Mouse (Mus musculus) adrenal gland, postnatal 14 days (tissue): Measurements from ENCODE around the gene Mapk12. TPM values are rescaled to one million over a fixed set of nuclear protein-coding genes. Genes with fewer than 3 reads are reported as not detected.

Source experiments
- DNase-seq: peaks from one replicate; pipeline ENCODE4 v3.0.0; 2021; ENCODE audit warnings: mixed read lengths
- long read RNA-seq, 2 experiments: library from polyadenylated mRNA; stranded (forward); transcript quantifications; one replicate each; pipeline ENCODE4 v2.0.0; 2021
- total RNA-seq: library from RNA; stranded (reverse); gene quantifications from 2 replicates; pipeline ENCODE4 v1.2.3, GENCODE M21; 2021

The Mapk12 gene
- total RNA-seq = 8.6 and 9.6 TPM in 2 replicates
- long read RNA-seq, experiment 1, partial matches to known transcripts = 0 of 8 reads
- long read RNA-seq, experiment 1, other reads (novel, unspliced or antisense) = 2 of 8 reads
- long read RNA-seq, experiment 2, partial matches to known transcripts = 0 of 4 reads
- long read RNA-seq, experiment 2, other reads (novel, unspliced or antisense) = 3 of 4 reads

DNA sequence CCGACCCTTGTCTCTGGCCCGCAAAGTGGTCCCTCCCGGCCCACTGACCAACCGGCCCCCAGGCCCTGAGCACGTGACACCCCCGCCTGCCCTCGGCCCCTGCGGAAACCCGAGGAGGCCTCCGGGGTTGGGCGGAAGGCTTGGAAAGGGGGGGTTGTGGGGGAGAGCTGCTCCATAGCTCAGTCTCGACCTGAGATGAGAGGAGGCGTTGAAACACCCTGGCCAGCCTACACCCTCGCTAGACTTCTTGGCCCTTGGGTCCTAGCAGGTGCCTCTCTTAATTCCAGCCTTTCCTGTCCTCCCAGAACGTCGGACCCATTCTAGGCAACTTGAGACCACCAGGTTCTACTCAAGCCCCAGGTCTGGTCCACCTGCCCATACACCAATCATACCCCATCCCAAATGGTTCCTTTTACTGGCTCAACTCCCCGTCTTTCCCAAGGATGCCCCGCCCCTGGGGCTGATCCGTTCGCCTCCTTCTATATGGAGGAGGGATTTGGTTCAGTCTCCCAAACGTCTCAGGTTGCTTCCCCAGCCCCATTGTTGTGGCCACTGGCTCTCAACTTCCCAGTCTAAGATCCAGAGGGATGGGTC, at the start of gene Mapk12:
Mapk12 (minus strand) TSS at position 45 of the 594 bp plus-strand sequence.
- DNase-seq = peak; percentile 72

DNA sequence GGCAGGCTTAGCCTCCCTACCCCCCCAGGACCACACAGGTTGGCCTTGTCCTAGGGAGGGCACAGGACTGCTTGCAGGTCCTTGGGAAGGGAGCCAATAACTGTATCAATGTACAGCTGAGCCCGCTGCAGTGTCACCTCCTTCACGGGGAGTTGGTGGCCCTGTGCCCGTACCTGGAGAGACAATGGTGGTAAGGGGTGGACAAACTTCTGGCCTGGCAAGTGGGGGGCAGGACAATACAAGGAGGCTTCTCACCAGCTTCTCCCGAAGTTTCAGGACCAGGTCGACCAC, 44.4 kb upstream of the Mapk12 start:
- peak; percentile 59 for DNase-seq

GRCm38 (mm10) chr15:89184141-89184936, 43.8 kb upstream of the Mapk12 start:
- DNase-seq = no peak

DNA sequence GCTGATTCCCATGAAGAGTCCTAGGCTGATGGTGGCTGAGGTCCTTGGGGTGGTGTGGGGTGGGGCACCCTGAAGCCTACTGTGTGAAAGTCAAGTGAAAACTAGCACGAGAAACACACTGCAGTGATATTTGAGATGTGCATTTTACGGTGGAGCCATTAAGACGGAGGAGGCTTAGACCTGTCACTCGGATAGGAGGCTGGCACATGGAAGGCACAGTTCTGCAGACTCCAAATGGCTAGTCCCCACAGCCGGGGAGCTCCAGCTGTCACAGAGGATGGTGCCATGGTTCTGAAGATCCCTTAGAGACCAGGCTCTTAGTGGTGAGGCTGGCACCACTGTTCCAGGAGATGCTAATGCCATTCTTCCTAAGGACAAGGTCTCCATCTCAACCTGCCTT, 42.3 kb upstream of the Mapk12 start:
- DNase-seq = no peak

DNA sequence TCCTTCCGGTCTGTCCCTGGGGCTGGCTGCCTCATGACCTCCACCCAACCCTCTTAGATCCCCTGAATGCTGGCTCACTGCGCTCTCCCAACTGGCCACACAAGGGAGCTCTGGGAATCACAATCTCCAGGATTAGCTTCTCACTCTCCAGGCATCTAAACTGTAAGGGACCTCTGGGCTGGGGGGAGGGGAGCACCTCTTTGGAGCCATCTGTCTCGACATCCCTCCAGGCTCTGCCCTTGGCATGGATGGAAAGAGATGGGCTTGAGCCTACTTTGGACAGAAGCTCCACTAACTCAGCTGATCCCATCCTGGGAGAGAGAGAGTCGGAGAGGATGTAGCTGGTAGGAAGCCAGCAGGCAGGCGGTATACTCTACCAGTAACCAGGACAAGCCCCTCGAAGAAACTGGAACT, 41.8 kb upstream of the Mapk12 start:
- peak; percentile 64 for DNase-seq

DNA sequence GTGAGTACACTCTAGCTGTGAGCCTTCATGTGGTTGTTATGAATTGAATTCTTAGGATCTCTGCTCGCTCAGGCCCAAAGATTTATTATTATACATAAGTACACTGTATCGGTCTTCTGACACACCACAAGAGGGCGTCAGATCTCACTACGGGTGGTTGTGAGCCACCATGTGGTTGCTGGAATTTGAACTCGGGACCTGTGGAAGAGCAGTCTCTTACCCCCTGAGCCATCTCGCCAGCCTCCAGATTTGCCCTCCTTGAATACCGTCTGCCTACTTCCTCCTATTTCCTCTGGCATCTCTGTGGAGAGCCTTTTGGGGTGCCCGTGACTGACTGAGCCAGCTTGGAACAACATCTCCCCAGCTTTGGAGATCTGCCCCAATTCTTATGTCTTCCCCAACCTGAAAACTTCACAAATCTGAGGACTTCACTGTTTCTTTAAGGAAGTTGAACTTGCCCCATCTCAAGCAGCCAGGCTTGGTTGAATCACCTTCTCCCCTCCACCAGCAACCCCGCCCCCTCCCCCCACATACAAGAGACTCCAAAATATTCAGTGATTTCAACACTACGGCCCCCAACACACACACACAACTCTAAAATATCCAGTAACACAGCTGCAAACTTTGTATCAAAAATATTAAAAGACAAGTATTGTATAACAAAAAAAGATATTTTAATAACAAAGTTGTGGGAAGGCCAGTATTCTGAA, 41.2 kb upstream of the Mapk12 start:
- DNase-seq = no peak

GRCm38 (mm10) chr15:89180571-89181229, 40.2 kb upstream of the Mapk12 start, which contains the start of gene Plxnb2:
Plxnb2 (minus strand) TSS chr15:89180788.
- peak; percentile 90 for DNase-seq

- DNase-seq = peak; percentile 63
Observed at GRCm38 (mm10) chr15:89180081-89180541, 39.6 kb upstream of the Mapk12 start.

DNA sequence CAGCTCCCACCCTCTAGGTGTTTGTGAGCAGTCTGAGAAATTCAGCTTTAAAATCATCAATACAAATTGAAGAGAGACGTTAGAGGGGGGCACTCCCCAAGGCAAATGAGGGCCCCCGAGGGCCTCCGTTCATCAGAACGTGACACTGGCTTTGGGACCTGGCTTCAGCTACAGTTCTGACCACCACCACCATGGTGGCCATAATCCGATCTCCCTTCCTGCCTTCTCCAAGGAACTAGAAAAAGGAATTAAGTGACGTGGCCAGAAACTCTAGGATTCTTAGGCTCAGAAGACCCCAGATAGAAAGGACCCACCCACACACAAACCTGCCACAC, 39.1 kb upstream of the Mapk12 start:
- no peak for DNase-seq

DNA sequence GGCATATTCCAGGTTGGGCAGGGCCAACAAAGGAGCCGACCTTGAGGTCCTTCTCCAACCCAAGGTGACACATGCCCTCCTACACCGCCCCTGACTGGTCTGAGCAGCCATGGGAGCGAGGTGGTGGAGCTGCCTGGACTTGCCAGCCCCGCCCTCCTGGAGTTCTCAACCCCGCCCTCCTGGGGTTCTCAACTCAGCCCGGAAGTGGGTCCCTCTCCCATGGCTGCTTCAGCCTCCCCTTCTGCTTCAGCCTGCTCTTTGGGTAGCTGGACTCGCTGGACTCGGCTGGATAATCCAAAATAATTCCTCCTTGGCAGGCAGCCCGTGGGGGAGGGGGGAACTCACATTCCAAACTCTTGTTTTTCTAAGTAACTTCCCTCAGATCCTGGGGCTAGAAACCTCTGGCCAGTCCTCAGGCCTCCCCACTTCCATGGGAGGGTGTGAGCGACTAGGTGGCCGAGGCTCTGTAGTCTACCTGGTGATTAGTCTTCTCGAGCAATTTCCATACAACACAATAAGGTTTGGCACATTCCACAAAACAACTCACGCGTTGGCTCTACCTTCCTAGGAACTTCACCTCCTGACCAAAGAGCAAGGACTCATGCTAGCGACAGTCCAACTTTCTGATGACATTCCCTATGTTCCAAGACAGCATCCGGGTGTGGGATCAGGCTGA, 38.6 kb upstream of the Mapk12 start:
- peak; percentile 92 for DNase-seq

DNA sequence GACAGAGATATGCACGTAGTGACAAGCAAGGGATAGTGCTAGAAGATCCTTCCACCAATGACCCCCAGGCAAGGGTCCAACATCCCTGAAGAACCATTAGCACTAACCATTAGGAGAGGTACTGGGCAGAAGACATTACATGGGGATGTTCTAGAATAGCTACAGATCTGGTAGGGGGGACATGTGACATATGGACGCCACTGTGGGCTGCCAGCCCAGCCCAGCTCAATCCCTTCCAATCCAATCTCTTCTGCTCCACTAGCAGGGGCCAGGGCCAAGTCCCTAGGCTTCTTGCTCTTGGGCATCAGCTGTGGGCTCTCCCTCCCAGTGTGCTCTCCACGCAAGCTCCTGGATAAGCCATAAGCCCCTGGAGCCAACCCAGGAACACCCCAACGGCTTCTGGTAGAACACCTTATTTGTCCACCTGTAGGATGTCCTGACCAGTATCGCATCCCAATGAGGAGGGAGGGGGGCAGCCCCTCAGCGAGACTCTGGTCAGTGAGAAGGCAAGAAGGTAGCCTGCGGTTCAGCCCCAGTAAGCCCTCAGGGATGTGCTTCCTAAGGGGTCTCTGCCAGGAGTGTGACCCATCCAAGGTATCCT, 37.9 kb upstream of the Mapk12 start:
- peak; percentile 16 for DNase-seq

DNA sequence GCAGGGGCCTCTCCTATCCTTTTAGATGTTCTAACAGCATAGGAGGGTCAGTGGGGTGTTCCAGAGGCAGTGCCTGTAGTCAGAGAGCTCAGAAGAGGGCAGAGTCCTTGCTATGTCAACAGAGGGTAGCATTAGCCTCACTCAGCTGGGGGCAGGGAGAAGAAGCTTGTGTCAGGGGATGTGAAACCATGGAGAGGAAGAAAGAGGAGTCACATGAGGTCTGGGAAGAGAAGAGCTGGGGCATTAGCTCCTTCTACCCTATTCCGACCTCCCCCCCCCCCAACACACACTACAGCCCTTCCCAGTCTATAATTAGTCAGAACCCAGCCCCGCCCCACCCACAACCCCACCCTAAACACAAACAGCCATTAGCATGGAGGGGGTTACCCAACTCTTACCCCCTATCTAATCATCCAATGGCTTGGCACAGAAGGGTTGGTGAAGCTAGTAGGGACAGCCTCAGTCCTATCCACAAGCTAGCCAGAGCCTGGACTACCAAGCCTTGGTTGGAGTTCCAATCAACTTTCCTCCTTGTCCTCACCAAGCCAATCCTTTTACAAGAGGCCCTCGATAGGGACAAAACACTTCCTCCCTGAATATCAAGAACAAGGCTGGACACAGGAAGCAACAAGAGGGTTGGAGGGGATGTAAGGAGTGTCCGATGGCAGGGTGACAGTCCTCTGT, 37.2 kb upstream of the Mapk12 start:
- DNase-seq = no peak

- DNase-seq = peak; percentile 94
Observed at GRCm38 (mm10) chr15:89177121-89177520, 36.6 kb upstream of the Mapk12 start.

DNA sequence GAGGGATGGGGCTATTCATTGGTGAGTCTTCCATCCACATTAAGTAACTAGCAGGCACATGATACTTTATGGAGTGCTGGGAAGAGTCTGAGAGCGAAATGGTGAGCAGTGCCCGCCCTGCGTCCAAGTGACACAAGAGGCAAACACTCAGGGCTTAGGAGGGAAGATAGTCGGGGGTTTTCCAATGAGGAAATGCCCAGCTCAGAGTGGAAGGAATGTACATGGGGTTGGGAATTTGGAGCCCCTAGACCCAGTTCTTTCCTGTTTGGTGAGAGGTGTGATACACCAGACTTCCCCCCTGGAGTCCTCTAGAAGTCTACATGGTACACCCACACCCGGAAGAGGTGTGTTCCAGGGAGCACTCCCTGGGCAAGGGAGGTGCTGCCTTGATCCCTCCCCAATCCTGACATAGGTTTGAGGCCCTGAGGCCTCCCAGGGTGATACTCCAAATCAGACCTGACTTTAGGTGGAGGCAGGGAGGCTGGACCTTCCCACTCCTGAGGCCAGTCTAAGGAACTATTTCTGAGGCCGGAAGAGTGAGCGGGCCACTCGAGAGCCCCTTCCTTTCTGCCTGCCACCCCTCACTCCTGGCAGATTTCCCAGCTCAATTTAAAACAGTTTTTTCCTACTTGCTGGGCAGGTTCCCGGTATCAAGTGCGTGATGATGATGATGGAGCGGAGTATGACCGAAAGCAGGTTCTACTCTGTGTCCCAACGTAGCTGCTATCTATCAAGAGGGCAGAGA, 35.1 kb upstream of the Mapk12 start:
- DNase-seq = no peak

DNA sequence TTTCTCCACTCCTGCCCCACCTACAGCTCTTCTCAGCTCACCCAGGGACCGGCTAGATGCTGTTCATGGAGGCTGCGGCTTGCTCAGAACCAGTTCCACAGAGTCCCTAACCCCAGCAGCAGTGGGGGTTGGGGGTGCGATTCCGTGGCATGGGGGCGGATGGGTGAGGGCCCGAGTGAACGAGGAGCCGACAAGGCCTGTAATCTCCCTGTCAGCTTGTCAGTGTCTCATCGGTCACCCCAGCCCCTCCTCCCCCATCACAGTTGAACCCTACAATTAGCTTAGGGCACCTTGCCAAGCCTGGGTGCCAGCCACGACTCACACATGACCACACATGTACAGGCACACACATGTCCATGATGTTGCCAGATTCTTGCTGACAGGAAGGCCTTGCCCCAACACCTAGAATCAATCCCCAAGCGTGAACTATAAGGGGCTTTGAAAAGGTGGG, 34.4 kb upstream of the Mapk12 start:
- DNase-seq = no peak

GRCm38 (mm10) chr15:89173906-89174214, 33.4 kb upstream of the Mapk12 start:
- DNase-seq = peak; percentile 85

- DNase-seq = peak; percentile 59
Observed at GRCm38 (mm10) chr15:89173024-89173905, 32.8 kb upstream of the Mapk12 start.

DNA sequence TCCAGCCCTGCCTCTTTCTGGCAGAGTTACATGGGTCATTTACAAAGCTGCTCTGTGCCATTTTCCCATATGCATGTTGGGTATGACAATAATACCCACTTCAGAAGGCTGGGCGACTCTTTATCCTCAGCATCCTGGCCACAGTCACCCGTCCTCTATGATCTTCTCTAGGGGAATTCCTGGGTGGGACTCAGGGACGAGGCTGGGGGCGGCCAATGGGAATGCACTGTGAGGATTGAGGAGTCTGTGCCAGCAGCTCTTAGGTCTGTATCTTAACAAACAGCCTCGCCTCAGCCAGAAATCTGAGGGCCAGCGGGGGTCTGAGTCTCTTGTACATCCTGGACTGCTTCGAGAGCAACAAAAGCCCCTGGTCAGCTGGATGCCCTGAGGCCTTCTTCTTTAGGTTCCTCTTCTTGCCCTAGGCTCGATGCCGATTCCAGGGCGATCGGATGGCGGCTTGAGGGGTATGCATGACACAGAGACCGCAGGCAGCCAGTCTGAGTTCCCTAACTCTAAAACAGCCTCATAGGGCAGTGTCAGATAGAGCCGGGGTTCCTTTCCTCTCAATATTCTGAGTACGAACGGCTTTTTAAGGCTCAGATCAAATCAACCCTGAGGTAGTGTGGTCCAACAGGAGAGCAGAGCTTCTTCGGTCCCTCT, 31.9 kb upstream of the Mapk12 start:
- DNase-seq = no peak
